Mouse (Mus musculus) left cerebral cortex, postnatal 36 days (tissue): ENCODE measurements at regions not wholly inside any gene's neighbourhood (a gene's known extent, or its start where the extent isn't known, plus 50 kb on each side); places are given as distances from the start of the nearest gene placed in this dataset. TPM values are rescaled to one million over a fixed set of nuclear protein-coding genes. Genes with fewer than 3 reads are reported as not detected.

Experiments used
- DNase-seq, 2 experiments: peaks; one replicate each; pipeline ENCODE4 v3.0.0; 2021 to 2022; ENCODE audit warnings: low spot score in 2 of 2, mixed read lengths in 1 of 2
- intact Hi-C: fragments of 180-260 bp; cut with DNase I; formaldehyde crosslinking; loops from one replicate; pipeline ENCODE4 v1.15.1; 2025
- microRNA-seq: library from miRNA; unstranded; fragments of <30 nt; microRNA quantifications from one replicate; pipeline ENCODE4 v1.2.0, GENCODE M21; 2022

- intact Hi-C loops, result no loop called here
- no peak for DNase-seq
These were observed 93.1 kb upstream of the Prox1 start for GRCm38 (mm10) chr1:190263620-190264019.

DNA sequence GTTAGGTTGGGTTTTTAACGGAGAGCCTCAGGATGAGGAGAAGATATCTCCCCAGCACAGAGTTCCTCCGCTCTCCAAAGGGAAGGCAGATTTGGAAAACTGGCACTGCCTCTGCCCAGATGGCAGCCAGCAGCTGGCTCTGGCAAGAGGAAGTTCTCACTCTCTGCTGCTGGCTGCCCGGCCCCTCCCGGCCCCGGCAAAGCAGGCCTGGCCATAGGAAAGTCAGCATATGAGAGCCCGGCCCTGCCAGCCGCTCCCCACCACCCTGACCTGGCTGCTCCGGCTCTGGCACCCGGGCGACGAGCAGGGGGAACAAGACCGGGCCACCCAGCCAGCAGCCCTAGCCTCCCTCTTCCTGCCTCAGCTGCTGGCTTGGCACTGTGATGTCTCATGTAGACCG lies 89.1 kb upstream of the Prox1 start:
- peak in 1 of 2 experiments; percentile 17 for DNase-seq

DNA sequence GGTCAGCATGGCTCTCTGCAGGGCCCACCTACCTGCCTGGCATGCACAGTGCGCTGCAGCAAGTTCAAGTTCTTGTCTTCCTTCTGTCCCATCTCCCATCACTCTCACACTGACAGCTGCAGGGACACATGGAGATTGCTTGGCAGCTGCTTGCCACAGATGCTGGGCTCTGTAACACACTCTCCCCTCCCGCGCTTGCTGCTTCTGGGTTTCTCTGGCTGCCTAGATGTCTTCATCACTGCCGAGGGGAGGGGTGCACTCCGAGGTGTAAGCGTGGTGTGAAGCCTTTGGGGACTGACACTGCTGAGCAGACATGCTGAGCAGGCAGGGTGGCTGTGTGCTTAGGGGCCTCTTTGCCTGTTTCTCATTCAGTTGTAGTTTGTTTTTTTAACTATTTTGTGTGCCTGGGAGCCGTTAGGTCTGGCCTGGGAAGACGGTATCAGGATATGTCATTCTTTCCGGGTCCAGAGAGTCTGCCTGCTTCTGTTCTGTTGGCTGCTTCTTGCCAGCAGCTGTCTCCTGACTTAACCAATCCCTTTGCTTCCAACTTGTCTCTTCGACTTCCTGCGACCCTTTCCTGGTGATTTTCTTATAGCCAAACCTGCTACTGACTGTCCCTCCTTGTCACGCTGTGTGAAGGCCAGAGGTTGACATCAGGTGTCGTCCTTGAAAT lies 80.2 kb upstream of the Prox1 start:
- intact Hi-C loops, result no loop called here
- peak in 1 of 2 experiments; percentile 11 for DNase-seq

More for the DNA sequence above, 89.1 kb upstream of the Prox1 start:
- intact Hi-C loops, result no loop called here

GRCm38 (mm10) chr1:190242526-190242925 lies 72.0 kb upstream of the Prox1 start:
- intact Hi-C loops, result no loop called here
- no peak for DNase-seq

GRCm38 (mm10) chr1:190239796-190240195 lies 69.3 kb upstream of the Prox1 start:
- intact Hi-C loops, result no loop called here
- no peak for DNase-seq

DNA sequence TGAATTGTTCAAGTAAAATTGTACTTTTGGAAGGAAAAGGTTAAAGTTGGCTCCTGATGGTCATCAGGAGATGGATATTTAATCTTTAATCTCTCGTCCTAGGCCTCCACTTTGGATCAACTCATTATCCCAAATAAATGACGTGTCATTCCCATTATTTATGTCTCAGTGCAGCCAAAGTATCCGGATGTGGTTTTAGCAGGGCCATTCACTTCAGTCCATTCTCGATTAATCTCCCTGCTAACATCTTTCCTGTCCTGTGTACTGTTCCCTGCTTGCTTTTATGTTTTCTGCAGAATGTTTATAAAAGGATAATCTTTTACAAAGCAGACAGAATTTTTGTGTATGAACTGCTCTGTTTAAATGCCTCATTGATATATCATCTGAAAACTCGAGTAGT lies 60.4 kb upstream of the Prox1 start:
- DNase-seq, result no peak
- intact Hi-C loops, result no loop called here

- intact Hi-C loops, result no loop called here
- DNase-seq, result no peak
These were observed 49.9 kb upstream of the Prox1 start for GRCm38 (mm10) chr1:190220417-190220816.

Small RNA genes in the stretch of these regions (microRNA-seq; reads per million reads assigned to microRNA genes)
- gene Gm47294, result not detected
